Mouse (Mus musculus) thymus, adult 18-20 months (tissue): ENCODE measurements around the gene Il3.
"Not testable (repeated sequence)": the region's sequence is repeated elsewhere in the genome, so short reads cannot be mapped to it uniquely, and the experiment has no call there.

ENCODE experiments used
- DNase-seq, 2 experiments: peaks; one replicate each; pipeline ENCODE4 v3.0.0; 2022; ENCODE audit warnings: mixed read lengths in 2 of 2

Il3 gene

GRCm38 (mm10) chr11:54267177-54267576 is at the start of gene Il3:
Gene Il3, minus strand, starts transcription at chr11:54267277.
- DNase-seq, result no peak

- DNase-seq, result no peak
Measured at GRCm38 (mm10) chr11:54315336-54315735, 48.3 kb upstream of the Il3 start.

DNA sequence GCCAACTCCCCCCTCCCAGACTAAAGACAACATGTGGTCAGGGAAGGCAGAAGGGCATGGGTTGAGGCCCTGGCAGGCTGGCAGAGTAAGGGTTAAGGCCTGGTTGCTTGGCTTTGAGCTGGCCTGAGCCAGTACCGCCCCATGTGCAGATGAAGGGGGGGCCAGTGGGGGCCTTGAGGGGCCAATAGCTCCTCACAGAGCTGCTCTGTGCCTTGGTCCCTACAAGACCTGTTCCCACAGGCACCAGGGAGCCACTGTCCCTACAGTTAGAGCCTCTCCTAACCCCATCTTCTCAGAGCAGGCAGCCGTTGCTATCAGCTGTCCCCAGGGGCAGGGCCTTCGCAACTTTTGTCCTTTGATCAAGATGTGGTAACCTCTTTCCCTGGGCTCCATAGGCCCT is 47.7 kb upstream of the Il3 start:
- no peak for DNase-seq

GRCm38 (mm10) chr11:54313391-54314360 is 46.6 kb upstream of the Il3 start:
- no peak for DNase-seq

DNA sequence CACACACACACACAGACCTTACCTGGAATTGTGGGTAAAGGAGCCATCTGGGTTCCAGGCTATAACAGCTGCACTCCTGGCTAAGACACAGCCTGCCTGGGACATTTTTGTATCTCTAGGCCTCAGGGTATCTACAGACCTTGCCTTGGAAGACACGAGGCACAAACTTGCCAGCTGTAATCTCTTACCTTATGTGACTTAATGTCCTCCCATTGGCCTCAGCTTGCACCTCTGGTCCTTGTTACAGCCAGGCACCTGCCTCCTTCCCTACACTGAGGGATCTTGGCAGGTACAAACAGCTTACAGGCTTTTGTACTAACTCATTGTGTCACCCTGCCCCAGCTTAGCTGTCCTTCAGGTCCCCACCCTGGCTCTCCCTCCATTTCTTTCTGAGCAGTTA is 45.5 kb upstream of the Il3 start:
- DNase-seq, result no peak

GRCm38 (mm10) chr11:54312021-54312420 is 44.9 kb upstream of the Il3 start:
- DNase-seq, result no peak

DNA sequence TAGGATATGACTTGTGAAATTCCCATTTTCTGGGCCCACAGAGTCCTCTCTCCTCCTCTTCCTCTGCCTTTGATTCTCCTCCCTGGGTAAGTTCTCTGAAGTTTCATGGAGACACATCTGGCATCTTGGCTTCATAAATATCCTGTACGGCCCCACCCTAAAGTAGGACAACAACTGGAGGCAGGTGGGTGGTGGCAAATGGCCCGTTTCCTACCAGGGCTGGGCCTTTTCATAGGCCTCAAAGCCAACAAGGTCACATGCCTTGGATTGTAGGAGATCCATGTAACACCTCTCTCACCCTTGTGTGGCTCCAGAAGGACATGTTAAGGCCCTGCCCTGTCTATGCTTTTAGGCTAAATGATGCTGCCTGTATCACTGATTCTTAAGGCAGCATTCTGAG is 43.5 kb upstream of the Il3 start:
- DNase-seq, result no peak

DNA sequence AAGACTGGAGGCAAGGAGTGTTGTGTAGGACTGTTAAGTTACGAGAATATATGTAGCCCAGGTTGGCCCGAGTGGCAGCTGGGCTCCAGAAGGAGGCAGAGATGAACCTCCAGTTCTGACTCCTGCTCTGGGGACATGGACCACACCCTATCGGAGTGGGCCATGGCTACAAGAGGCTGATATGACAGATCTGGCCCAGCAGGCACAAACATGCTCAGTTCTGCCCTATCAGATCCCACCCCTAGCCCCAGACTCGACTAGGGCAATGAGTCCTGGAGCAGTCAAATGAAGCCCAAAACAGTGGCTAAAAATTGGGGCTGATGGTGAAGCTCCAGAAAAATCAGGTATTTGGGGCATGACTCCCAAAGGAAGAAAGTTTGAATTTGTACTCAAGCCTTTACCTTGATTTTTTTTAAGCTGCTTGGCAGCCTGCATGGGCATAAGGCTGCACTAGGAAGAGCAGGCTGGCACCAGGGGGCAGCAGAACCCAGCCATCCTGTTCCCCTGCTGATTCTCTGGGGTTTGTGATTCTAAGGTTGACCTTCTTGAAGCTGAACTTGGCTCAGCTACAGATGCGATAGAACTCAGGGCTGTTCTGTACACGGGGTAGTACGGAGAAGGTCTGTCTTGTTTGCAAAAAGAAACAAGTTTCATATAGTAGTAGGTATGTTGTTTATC is 40.2 kb upstream of the Il3 start:
- DNase-seq, result no peak

DNA sequence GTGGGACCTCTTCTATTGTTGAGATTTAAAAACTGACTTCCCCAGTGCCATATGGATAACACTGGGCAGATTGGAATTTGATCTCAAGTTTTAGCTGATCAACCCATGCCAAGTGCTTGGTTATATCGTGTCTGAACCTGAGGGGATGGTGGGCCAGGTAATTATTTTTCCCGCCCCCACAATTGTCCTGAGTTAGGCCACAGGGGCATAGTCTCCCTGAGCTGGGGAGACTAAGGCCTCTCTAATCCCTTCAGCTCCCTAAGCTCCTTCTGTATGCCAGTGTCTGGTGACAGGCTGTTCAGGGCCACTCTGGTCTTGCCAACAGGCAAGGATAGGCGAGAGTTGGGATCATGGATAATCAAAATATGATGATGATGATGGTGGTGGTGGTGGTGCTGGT is 38.3 kb upstream of the Il3 start:
- DNase-seq, result no peak

GRCm38 (mm10) chr11:54304471-54304873 is 37.4 kb upstream of the Il3 start:
- DNase-seq, result no peak

DNA sequence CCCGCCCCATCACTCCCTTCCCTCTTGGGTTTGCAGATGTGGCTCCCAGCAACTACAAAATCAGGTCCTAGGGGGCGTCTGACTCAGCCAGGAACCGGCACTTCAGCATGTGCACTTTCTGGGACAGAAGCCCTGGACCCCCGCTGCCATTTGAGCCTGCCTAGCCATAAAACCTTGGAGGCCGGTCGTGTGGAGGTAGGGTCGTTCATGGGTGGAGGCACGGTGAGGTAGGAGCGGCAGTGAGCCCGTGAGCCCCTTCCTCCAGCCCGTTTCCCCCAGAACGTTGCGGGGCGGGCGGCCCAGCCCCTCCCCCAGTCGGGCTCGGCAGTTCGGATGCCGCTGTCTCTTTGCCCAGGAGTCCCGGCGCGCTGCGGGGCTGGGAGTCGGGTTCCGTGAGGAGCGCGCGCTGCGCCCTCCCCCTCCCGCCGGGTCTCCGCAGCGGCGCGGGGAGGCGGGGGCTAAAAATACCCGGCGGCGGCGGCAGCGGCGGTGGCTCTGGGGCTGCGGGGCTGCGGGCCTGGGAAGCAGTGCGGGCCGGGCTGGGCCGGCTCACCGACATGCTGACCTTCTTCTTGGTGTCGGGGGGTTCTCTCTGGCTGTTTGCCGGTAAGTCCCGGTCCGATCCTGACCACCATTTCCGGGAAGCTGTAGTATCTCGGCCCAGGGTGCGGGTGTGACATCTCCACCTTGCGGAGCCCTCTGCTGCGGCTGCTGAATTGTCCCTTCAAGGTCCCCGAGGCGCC is 36.8 kb upstream of the Il3 start, which contains the start of gene Acsl6:
Acsl6 (plus strand) TSS at position 71 of the 743 bp plus-strand sequence.
- DNase-seq, result no peak

DNA sequence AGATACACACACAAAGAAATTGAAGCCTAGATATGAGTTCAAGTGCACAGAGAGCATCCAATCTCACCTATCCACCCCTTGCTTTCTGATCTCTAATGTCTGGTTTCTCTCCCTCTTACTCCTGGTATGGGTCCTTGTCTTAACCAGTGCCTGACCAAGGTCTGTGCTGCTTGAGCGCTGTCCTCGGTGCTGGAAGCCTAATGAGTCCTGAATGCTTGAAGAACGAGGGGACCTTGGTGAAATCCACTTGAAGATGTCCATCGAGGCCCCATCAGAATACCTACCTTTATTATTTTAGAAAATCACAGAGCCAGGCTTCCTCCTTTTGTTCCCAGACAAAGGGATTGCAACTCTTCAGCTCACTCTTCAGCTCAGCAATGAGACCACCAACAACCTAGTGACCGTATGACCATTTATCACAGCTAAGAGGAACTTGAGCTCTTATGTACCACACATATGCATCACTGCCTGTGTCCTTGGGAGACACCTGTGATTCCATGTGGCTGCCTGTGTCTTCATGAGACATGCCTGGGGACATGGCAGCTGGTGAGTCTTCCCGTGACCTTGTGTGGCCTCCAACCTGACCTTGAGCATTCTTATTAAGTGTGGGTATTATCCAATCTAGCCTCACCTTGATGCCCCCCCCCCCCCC is 36.1 kb upstream of the Il3 start:
- no peak for DNase-seq

DNA sequence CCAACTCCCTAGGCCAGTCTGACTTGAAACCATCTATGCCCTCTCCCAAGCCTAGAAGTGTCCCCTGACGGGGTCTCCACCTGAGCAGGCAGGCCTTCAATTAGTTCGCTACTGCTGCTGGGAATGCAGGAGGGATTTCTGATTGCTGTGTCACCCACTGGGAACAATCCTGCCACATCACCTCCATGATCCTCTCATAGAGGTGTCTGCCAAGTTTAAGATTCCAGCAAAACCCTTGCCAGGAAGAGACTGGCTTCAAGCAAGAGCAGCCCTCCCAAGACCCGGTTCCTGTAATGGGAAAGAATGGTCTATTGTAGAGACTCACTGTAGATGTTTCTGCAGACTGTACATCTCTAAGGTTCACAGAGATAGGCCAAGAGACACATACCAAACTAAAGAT is 35.5 kb upstream of the Il3 start:
- DNase-seq, result no peak

- DNase-seq, result no peak
Measured at GRCm38 (mm10) chr11:54301994-54302393, 34.9 kb upstream of the Il3 start.

DNA sequence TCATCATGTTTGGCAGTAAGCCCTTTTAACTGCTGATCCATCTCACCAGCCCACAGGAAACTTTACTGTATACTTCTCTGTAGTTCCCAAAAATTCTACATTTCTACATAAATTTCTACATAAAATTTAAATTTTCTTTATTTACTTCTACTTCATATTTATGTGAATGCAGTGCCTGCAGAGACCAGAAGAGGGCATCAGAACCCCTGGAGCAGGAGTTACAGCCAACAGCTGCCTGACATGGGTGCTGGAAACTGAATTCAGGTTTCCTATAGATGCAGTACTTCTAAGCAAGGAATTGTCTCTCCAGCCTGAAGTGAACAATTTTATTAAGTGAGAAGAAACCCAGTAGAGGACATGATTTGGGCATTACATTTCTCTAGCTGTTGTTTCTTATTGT is 31.7 kb upstream of the Il3 start:
- no peak for DNase-seq

DNA sequence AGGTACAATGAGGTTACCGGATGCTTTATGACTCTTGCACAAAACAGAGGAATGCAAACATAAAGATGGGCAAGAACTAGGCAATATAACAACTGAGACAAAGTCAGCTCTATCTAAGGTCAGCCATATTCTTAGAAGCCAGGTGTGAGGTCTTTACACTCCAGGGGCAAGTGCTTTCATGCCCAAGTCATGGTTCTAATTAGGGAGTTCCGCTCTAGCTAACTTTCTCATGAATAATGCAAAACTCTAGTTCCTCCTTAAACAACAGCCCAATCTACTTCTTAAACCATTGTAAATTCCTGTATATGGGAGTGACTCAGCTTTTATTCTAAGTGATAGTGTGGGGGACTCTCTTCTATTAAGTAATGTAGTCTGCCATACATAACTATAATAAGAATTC is 30.4 kb upstream of the Il3 start:
- DNase-seq, result not testable (repeated sequence)

DNA sequence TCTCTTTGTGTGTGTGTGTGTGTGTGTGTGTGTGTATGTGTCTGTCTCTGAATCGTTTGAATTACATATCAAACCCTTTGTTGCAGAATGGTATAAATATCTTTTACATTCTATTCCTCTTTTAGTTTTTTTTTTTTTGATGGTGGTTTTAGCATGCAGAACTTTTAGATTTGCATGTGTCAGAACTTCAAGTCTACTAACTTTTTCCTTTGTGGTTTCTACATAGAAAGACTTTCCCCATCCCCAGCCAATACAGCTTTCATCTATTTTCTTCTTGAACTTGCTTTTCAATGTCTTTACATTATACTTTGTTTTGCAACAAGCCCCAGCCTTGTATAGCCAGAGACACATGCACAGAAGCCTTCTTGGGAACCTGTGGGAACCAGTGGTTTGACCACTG is 29.7 kb upstream of the Il3 start:
- no peak for DNase-seq

GRCm38 (mm10) chr11:54295971-54296370 is 28.9 kb upstream of the Il3 start:
- no peak for DNase-seq

DNA sequence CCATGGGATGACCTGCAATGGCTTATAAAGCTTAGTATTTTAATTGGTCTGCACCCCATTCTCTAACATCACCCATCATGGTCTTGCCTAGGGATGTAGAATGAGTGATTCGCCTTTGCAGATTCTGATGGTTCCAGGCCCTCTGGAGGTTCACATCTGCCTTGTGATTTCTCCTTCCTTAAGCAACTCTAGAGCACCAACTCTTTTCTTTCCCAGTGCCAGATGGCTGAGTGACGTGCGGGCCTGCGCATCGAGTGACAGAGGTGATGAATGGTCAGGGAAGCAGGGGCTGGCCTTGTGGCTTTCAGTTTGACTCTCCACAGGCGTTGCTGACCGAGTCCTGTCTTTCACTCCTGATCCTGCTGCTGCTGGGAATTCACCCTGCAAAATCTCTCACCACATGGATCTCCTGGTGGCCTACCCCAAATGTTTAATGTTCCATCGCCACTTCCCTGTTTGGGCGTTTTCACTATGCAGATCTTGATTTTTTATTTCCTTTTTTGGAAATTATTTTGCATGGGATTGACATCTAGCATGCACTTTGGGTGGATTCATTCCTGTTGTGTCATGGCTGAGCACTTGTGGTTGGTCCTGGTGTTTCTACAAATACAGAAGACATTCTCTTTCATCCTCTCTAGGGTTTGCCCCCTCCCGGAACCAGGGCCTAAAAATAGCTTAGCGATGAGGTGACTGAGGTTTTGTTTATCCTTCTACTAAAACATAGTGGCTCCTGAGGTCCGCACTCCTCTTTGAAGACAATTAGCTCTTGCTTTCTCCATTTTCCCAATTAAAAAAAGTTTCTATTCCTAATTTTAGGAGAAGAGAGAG is 27.1 kb upstream of the Il3 start:
- no peak for DNase-seq

DNA sequence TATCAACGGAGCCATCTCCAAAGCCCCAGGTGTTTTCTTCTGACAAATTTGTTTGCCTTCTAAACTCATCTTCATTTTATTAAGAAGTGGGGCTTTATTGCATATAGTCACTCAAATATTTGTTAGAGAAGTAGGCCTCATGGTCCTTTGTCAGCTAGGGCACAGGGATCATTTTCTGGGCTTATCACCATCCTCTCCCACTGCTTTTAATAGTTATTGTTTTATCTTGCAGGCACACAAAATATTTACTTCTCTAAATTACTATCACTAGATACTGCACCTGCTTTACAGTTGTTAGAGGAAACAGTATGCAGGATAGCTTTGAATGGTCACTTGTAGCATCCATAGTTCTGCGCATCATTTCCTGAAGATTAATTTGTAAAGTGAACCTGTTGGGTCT is 25.1 kb upstream of the Il3 start:
- no peak for DNase-seq

GRCm38 (mm10) chr11:54287821-54288453 is 20.9 kb upstream of the Il3 start:
- no peak for DNase-seq
